Mouse (Mus musculus): Measurements from ENCODE around the gene Plxna1. TPM values are rescaled to one million over a fixed set of nuclear protein-coding genes. Genes with fewer than 3 reads are reported as not detected.

The Plxna1 gene
- polyA plus RNA-seq, 1 experiment from 2014 or later: 21.4 TPM

Other genes with a start within 250 kb of the Plxna1 start
- 62.2 and 63.8 TPM in 2 replicates for gene Chchd6, start 233.0 kb upstream of the Plxna1 start, polyA plus RNA-seq (2015; fragmentation: Nextera tagmentation; extraction: Ambion mirVana)

Measured in kidney, embryonic 15.5 days (tissue).